In the genomic region with DNA sequence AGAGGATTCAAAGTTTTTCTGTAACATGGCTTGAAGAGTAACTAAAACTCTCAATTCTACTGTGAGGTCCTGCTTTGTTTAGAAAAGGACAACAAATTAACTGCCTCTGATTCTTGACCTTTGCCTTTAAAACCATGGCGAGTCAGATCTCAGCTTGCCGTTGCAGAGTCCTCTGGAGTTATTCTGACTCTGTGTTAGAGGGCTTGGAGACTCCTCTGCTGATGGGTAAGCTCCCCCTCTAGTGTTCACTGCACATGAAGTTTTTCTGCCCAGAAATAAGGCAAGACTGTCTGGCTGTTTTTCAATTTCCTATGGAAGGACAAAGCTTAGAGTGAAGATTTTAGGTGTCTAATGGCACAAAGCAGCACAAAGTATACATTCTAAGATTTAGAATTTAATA, we compare ENCODE assay signal across 8 mouse cellular contexts.
DNase-seq lines count a peak whose midpoint lies in the region; ATAC-seq and TF ChIP-seq lines count a peak whose summit lies in the region.

No protein-coding gene starts in this region.

- WGBS in intestine, postnatal 0 days: 2% methylated on average over 2 of the region's 2 CpGs
- 1% methylated on average over 2 of the region's 2 CpGs for WGBS in intestine, embryonic 15.5 days
- 2% methylated on average over 2 of the region's 2 CpGs for WGBS in limb, embryonic 14.5 days

- H3K4me2 ChIP-seq in intestine, postnatal 0 days (replicated peaks; ENCODE audit: low read depth): no peak overlapping the region
- no peak overlapping the region for H3K4me2 ChIP-seq in intestine, embryonic 15.5 days (replicated peaks)
- H3K4me2 ChIP-seq in limb, embryonic 14.5 days (replicated peaks; ENCODE audit: low read depth, low read length, severe bottlenecking): no peak overlapping the region

- H3K9ac ChIP-seq in intestine, postnatal 0 days (ENCODE audit: low read depth, low read length): no peak overlapping the region
- no peak overlapping the region for H3K9ac ChIP-seq in intestine, embryonic 15.5 days
- H3K9ac ChIP-seq in limb, embryonic 14.5 days (ENCODE audit: low read depth, low read length, severe bottlenecking): no peak overlapping the region

- H3K4me1 ChIP-seq in intestine, postnatal 0 days (replicated peaks; ENCODE audit: control insufficient read depth, insufficient read depth, low read length): no peaks in the 10 kb centered on the region
- H3K4me1 ChIP-seq in intestine, embryonic 15.5 days (replicated peaks): no peaks in the 10 kb centered on the region
- no peaks in the 10 kb centered on the region for H3K4me1 ChIP-seq in limb, embryonic 14.5 days (ENCODE audit: control insufficient read depth, insufficient read depth, low read length)

- DNase-seq in MN1 (ENCODE audit: low spot score): peak; percentile 6
- peak; percentile 58 for DNase-seq in embryo, embryonic 9.5 days (ENCODE audit: extremely low spot score)
- DNase-seq in limb, embryonic 14.5 days (ENCODE audit: low spot score): peak; percentile 9
- no peak for DNase-seq in urinary bladder, postnatal 36 days (ENCODE audit: low spot score in 2 of 2)
- no peak for DNase-seq in urinary bladder, postnatal 25 days (ENCODE audit: low spot score)
- no peak for DNase-seq in layer of hippocampus, adult 18-20 months (ENCODE audit: low spot score in 2 of 2)

- TF ChIP-seq CTCF in intestine, postnatal 0 days (IDR thresholded peaks at IDR 0.05; ENCODE audit: low read depth): peak; percentile 60

- H3K36me3 ChIP-seq in intestine, postnatal 0 days (ENCODE audit: control insufficient read depth, insufficient read depth): no peaks in the 10 kb centered on the region
- no peaks in the 10 kb centered on the region for H3K36me3 ChIP-seq in intestine, embryonic 15.5 days
- no peaks in the 10 kb centered on the region for H3K36me3 ChIP-seq in limb, embryonic 14.5 days (ENCODE audit: control insufficient read depth, insufficient read depth, low read length)

- no peak overlapping the region for H3K27ac ChIP-seq in intestine, postnatal 0 days (ENCODE audit: low read depth, low read length)
- H3K27ac ChIP-seq in intestine, embryonic 15.5 days: no peak overlapping the region
- no peak overlapping the region for H3K27ac ChIP-seq in limb, embryonic 14.5 days (replicated peaks; ENCODE audit: low read depth, low read length)

- no peak for TF ChIP-seq POLR2A in limb, embryonic 14.5 days (IDR thresholded peaks at IDR 0.05; ENCODE audit: borderline replicate concordance, extremely low read depth, insufficient read depth, insufficient read length)

- no peak overlapping the region for H3K4me3 ChIP-seq in intestine, postnatal 0 days (ENCODE audit: low read depth, low read length)
- H3K4me3 ChIP-seq in intestine, embryonic 15.5 days (replicated peaks): no peak overlapping the region
- H3K4me3 ChIP-seq in limb, embryonic 14.5 days (replicated peaks; ENCODE audit: low read length): no peak overlapping the region

- no peaks in the 10 kb centered on the region for H3K9me3 ChIP-seq in intestine, postnatal 0 days (ENCODE audit: control insufficient read depth)
- no peaks in the 10 kb centered on the region for H3K9me3 ChIP-seq in intestine, embryonic 15.5 days
- no peaks in the 10 kb centered on the region for H3K9me3 ChIP-seq in limb, embryonic 14.5 days (ENCODE audit: control insufficient read depth, low read length)

- no peaks in the 10 kb centered on the region for H3K27me3 ChIP-seq in intestine, postnatal 0 days (replicated peaks; ENCODE audit: control insufficient read depth, insufficient read depth, low read length)
- no peaks in the 10 kb centered on the region for H3K27me3 ChIP-seq in intestine, embryonic 15.5 days (replicated peaks)
- no peaks in the 10 kb centered on the region for H3K27me3 ChIP-seq in limb, embryonic 14.5 days (ENCODE audit: control insufficient read depth, insufficient read depth, low read length)

- no peak for ATAC-seq in intestine, postnatal 0 days
- no peak for ATAC-seq in intestine, embryonic 15.5 days
- no peak for ATAC-seq in limb, embryonic 14.5 days (ENCODE audit: low FRiP score, low read depth)

Comparison
In these comparisons a context has a peak if more than half of its experiments do, and no peak if none do; other contexts are left out.
1. DNase-seq: peak in MN1 (single experiment), embryo, embryonic 9.5 days (single experiment) and limb, embryonic 14.5 days (single experiment); none in urinary bladder, postnatal 36 days (0 of 2), urinary bladder, postnatal 25 days (single experiment) and layer of hippocampus, adult 18-20 months (0 of 2).